Mouse (Mus musculus): ENCODE results near the gene Cd47. TPM values are rescaled to one million over a fixed set of nuclear protein-coding genes. Genes with fewer than 3 reads are reported as not detected.
"Not testable (repeated sequence)": the region's sequence is repeated elsewhere in the genome, so short reads cannot be mapped to it uniquely, and the experiment has no call there.

The Cd47 gene
- total RNA-seq, 4 experiments from 2014 or later: 239 to 271 (median 254) TPM

- DNase-seq (ENCODE audit: low spot score in 2 of 2): no peak
These were observed 12.6 kb upstream of the Cd47 start for GRCm38 (mm10) chr16:49787714-49788113.

DNA sequence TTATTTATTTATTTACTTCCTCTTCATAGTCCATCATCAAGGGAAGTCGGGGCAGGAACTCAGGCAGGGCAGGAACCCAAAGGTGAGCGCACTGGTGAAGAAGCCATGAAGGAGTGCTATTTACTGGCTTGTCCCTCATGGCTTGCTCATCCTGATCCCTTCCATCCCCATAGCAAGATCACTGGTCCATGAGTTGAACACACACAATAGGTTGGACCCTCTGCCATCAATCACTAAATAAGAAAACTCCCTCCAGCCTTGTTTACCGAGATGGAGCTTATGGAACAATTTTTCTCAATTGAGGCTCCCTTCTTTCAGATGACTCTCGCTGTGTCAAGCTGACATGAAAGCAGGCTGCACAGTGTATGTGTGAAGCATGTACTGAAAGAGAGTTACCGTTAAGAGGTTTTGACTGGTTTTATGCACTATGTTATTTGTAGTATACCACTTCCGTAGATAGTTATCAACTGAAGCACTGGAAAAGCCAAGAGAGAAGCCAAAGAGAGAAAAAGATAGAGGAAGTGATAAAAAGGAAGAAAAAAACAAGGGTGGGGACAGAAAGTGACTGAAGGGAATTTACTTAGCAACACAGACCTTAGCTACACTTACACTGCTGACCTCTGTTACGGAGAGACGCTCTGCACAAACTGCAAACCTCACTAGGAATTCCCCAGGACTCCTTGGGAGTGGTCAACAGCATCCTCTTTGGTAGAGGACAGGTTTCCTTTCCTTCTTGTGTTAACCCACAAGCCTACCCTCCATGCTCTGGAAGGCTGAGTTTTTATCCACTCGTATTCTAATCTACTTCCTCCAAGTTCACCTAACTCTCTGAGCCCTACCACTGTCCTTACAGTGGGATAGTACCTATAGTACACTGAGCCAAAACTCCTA, 9.5 kb upstream of the Cd47 start:
- no peak for DNase-seq (ENCODE audit: low spot score in 2 of 2)

DNA sequence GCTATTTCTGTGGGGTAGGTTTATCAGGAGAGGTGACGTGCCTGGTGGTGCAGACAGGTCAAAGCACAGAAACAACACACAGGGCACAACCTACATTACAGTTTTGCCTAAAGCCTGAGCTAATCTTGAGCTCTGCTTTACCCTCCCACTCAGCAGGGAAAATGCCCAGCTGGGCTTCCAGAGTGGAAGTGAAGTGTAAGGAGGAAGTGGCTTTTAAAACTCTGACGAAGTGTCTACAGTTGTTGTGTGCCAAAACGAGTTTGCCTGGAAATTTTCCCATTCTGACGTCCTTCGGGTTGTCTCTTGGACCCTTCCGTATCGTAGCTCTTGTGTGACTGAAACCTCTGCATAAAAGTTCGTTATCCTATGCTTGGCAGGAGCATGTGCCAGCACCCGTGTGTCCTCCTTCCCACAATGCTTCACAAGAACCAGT, 7.9 kb upstream of the Cd47 start:
- DNase-seq (ENCODE audit: low spot score in 2 of 2): no peak

GRCm38 (mm10) chr16:49793596-49793995, 6.7 kb upstream of the Cd47 start:
- no peak for DNase-seq (ENCODE audit: low spot score in 2 of 2)

GRCm38 (mm10) chr16:49796271-49796670, 4.1 kb upstream of the Cd47 start:
- DNase-seq (ENCODE audit: low spot score in 2 of 2): no peak

- no peak for DNase-seq (ENCODE audit: low spot score in 2 of 2)
These were observed 3.4 kb upstream of the Cd47 start for GRCm38 (mm10) chr16:49796954-49797353.

GRCm38 (mm10) chr16:49798790-49799189, 1.5 kb upstream of the Cd47 start:
- no peak for DNase-seq (ENCODE audit: low spot score in 2 of 2)

GRCm38 (mm10) chr16:49800996-49801395, 663 bp downstream of the Cd47 start:
- no peak for DNase-seq (ENCODE audit: low spot score in 2 of 2)

DNA sequence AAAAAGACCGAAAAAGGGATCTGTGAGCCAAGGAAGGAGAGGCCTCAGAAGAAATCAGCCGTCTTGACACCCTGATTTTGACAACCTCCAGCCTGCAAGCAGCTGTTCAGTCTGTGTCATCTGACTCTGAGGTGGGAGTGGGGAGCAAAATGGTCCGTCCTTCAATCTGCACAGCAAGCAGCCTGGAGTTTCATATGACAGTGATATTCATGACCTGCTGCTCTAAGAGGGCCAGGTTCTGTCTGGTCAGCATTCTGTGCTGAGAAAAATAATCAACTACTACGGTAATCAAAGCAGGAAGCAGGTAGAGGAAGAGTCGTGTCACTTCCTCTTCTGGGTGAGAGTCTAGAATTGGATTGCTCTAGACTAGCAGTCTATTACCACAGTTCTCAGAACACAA, 1.1 kb downstream of the Cd47 start:
- DNase-seq (ENCODE audit: low spot score in 2 of 2): no peak

GRCm38 (mm10) chr16:49802993-49803392, 2.7 kb downstream of the Cd47 start:
- no peak for DNase-seq (ENCODE audit: low spot score in 2 of 2)

GRCm38 (mm10) chr16:49803932-49804461, 3.7 kb downstream of the Cd47 start:
- no peak for DNase-seq (ENCODE audit: low spot score in 2 of 2)

DNA sequence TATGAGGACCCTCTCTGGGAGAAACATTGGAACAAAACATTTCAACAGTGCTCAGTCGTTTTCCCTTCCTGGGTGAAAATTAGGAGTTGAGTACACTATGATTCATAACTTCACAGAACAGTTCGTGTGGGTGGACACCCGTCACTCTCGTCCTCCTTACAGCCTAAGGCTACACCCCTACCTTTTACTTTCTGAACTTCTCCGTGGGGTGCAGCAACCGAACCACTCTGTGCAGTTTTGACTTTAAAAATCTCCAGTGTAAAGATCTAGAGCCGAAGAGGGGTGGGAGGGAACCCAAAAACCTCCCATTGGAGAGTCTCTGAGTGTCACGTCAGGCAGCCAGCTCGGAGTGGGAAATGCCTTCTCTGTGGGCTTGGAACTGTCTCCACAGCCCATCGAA, 6.6 kb downstream of the Cd47 start:
- no peak for DNase-seq (ENCODE audit: low spot score in 2 of 2)

- DNase-seq (ENCODE audit: low spot score in 2 of 2): no peak
These were observed 7.1 kb downstream of the Cd47 start for GRCm38 (mm10) chr16:49807419-49807841.

DNA sequence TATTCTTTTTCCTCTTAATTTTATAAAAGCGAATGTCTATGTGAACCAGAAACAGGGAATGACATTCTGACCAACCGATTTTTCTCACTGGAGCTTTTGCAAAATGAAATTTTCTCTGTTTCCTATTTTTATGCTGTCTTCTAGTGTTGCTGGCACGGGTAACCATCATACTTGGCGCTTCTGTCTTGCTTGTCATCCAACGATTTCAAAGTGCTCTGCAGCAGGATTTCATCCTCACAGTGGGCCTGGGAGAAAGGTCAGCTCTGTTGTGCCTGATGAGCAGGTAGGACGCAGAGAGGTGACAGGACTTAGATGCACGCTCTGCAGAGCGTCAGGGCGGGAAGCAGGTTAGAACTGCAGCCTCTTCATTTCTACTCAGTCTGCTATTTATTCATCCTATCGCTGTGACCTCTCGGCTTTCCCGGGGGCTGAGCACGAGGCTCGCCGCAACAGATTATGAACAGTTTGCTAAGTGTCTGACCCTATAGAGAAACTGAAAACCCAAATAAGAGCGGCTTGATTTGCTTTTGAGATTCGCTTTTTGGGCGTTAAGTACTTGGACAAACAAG, 7.6 kb downstream of the Cd47 start:
- no peak for DNase-seq (ENCODE audit: low spot score in 2 of 2)

GRCm38 (mm10) chr16:49811897-49812296, 11.6 kb downstream of the Cd47 start:
- no peak for DNase-seq (ENCODE audit: low spot score in 2 of 2)

DNA sequence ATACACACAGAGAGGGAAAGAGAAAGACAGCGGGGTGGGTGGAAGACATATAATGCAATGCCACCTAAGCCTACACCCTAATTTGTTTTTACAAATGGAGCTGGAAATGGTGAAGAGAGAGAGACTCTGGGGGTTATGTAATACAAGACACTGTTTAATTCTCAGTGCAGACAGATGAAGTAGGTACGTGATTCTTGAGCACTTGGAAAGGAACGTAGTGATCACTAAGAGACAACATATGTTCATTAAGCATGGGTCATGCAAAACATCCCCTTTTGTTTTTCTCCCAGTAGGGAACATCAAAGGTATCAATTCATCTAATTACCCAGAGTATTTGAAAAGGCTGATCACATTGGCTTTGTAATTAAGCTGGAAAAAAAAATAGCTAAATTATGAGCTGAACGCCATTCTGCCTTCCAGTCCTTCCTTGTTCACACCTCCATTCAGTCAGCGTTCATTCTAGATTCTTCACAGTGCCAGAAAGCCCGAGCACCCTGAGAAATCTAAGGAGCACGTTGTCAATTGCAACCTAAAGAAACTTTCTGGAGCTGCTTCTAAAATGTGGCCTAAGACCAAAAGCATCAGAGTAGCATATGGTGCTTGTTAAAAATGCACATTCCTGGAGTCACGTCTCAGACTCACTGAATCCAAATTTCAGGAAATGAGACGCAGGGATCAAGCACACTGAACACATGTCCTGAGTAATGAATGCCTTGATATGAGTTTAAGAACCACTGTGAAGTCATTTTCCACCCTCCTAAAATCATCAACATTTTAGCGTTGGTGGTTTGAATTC, 12.7 kb downstream of the Cd47 start:
- DNase-seq (ENCODE audit: low spot score in 2 of 2): no peak

DNA sequence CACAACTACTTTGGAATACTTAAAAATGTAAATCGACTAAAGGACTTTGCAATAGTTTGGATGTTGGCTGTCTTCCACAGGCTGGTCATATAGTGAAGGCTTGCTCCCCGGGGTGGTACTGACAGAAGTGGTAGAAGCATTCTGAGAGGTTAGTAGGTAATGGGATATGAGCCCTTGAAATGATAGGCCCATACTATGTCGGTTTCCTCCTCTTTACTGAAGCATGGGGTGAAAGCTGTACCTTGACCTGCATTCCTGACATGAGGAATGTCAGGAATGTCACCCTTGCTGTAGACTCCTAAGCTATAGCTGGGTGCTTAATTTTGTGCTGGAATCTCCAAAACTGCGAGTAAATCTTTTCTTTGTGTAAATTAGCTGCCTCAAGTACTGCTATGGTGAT, 14.1 kb downstream of the Cd47 start:
- no peak for DNase-seq (ENCODE audit: low spot score in 2 of 2)

- DNase-seq (ENCODE audit: low spot score in 2 of 2): no peak
These were observed 16.6 kb downstream of the Cd47 start for GRCm38 (mm10) chr16:49816889-49817288.

- DNase-seq (ENCODE audit: low spot score in 2 of 2): no peak
These were observed 17.8 kb downstream of the Cd47 start for GRCm38 (mm10) chr16:49818146-49818545.

DNA sequence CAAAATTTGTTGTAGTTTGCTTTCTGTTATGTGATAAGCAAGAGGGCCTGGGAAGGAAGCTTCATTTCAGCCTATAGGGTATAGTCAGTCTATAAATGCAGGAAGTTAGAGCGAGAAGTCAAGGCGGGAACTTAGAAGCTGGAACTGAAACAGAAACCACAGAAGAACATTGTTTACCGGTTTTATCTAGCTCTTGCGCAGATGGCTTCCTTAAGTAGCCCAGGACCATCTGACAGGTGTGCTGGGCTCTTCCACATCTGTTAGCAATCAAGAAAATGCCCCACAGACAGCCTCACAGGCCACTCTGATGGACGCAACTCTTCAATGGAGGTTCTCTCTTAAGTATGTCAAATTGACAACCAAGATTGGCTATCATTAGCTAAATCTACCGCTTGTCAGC, 18.3 kb downstream of the Cd47 start:
- DNase-seq (ENCODE audit: low spot score in 2 of 2): no peak

- DNase-seq (ENCODE audit: low spot score in 2 of 2): no peak
These were observed 19.2 kb downstream of the Cd47 start for GRCm38 (mm10) chr16:49819494-49819893.

DNA sequence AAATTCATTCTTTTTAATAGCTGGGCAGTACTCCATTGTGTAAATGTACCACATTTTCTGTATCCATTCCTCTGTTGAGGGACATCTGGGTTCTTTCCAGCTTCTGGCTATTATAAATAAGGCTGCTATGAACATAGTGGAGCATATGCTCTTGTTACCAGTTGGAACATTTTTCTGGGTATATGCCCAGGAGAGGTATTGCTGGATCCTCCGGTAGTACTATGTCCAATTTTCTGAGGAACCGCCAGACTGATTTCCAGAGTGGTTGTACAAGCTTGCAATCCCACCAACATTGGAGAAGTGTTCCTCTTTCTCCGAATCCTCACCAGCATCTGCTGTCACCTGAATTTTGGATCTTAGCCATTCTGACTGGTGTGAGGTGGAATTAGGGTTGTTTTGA, 30.6 kb downstream of the Cd47 start:
- not testable (repeated sequence) for DNase-seq (ENCODE audit: low spot score in 2 of 2)

All from left cerebral cortex, adult 8-10 months (tissue).